Mouse (Mus musculus) spleen, adult 2 months (tissue): Measurements from ENCODE around the gene Slc35b4. TPM values are rescaled to one million over a fixed set of nuclear protein-coding genes. Genes with fewer than 3 reads are reported as not detected.

Source experiments
- DNase-seq, 2 experiments: peaks; one replicate each; pipeline versions ENCODE4 v3.0.0 to v3.0.0-alpha.2; 2012 to 2021; ENCODE audit warnings: low spot score in 2 of 2, low read depth in 1 of 2
- H3K27ac ChIP-seq: fragments of 200-500 bp; 2 replicates; pipeline ENCODE4 v1.5.1; 2012; ENCODE audit warnings: low read length, inconsistent platforms; ENCODE audit not compliant: insufficient read depth
- H3K27me3 ChIP-seq: fragments of 200-500 bp; 2 replicates; pipeline ENCODE4 v1.6.1; 2012; ENCODE audit warnings: mild to moderate bottlenecking, moderate library complexity, low read length, inconsistent platforms; ENCODE audit not compliant: control insufficient read depth, insufficient read depth
- H3K36me3 ChIP-seq: fragments of 200-500 bp; 2 replicates; pipeline ENCODE4 v1.6.1; 2012; ENCODE audit warnings: mild to moderate bottlenecking, low read length, inconsistent platforms; ENCODE audit not compliant: control insufficient read depth, insufficient read depth
- H3K4me1 ChIP-seq: fragments of 200-500 bp; 2 replicates; pipeline ENCODE4 v1.6.1; 2011; ENCODE audit warnings: inconsistent platforms; ENCODE audit not compliant: control insufficient read depth, insufficient read depth, insufficient read length
- H3K4me3 ChIP-seq: fragments of 200-500 bp; 2 replicates; pipeline ENCODE4 v1.5.1; 2011; ENCODE audit warnings: mild to moderate bottlenecking, inconsistent platforms; ENCODE audit not compliant: insufficient read depth, insufficient read length; ENCODE audit errors: extremely low read depth
- CTCF ChIP-seq: fragments of 200-500 bp; IDR thresholded peaks from 2 replicates; pipeline ENCODE4 v1.5.1; 2011; ENCODE audit warnings: mild to moderate bottlenecking, inconsistent platforms; ENCODE audit not compliant: insufficient read depth, insufficient read length, insufficient replicate concordance; ENCODE audit errors: extremely low read depth
- POLR2A ChIP-seq: fragments of 200-500 bp; IDR thresholded peaks from 2 replicates; pipeline ENCODE4 v1.6.1; 2011; ENCODE audit warnings: low read depth, low read length, inconsistent platforms
- WGBS: fragments of 180-500 bp; shearing (Covaris S2); methylation state at CpG from one replicate; pipeline ENCODE4 v1.1.7; 2018; 5-methylcytosine and 5-hydroxymethylcytosine counted together
- polyA plus RNA-seq: library from polyadenylated mRNA; depleted of rRNA; stranded (reverse); fragments of >200 nt; gene quantifications from 2 replicates; pipeline ENCODE4 v1.2.3, GENCODE M21; 2012

Slc35b4 gene
- polyA plus RNA-seq, 1 experiment: 11.5 TPM

GRCm38 (mm10) chr6:34149821-34150220, 27.1 kb downstream of the Slc35b4 start:
- H3K4me3 ChIP-seq: no peak overlapping the region
- no peaks in the 10 kb centered on the region for H3K36me3 ChIP-seq
- WGBS: 58% methylated on average over 1 of the region's 1 CpGs
- DNase-seq: no peak
- H3K4me1 ChIP-seq: no peaks in the 10 kb centered on the region
- TF ChIP-seq POLR2A (no peak), CTCF (no peak)
- no peaks in the 10 kb centered on the region for H3K27me3 ChIP-seq
- H3K27ac ChIP-seq: no peak overlapping the region

GRCm38 (mm10) chr6:34149066-34149465, 27.8 kb downstream of the Slc35b4 start:
- TF ChIP-seq CTCF (no peak), POLR2A (no peak)
- 89% methylated on average over 9 of the region's 9 CpGs for WGBS
- H3K4me1 ChIP-seq: no peaks in the 10 kb centered on the region

GRCm38 (mm10) chr6:34148639-34149038, 28.3 kb downstream of the Slc35b4 start:
- Histone ChIP-seq H3K4me3 (no peak overlapping the region), H3K36me3 (no peaks in the 10 kb centered on the region), H3K27me3 (no peaks in the 10 kb centered on the region), H3K27ac (no peak overlapping the region), H3K4me1 (no peaks in the 10 kb centered on the region)
- 88% methylated on average over 7 of the region's 7 CpGs for WGBS
- no peak for DNase-seq
- TF ChIP-seq CTCF: no peak
- TF ChIP-seq POLR2A: no peak

More at GRCm38 (mm10) chr6:34149066-34149465, 27.8 kb downstream of the Slc35b4 start:
- Histone ChIP-seq H3K27me3 (no peaks in the 10 kb centered on the region), H3K27ac (no peak overlapping the region), H3K4me3 (no peak overlapping the region), H3K36me3 (no peaks in the 10 kb centered on the region)
- no peak for DNase-seq

GRCm38 (mm10) chr6:34148021-34148420, 28.9 kb downstream of the Slc35b4 start:
- no peaks in the 10 kb centered on the region for H3K4me1 ChIP-seq
- no peak for DNase-seq
- no peak for TF ChIP-seq CTCF
- TF ChIP-seq POLR2A: no peak
- no peak overlapping the region for H3K4me3 ChIP-seq
- no peaks in the 10 kb centered on the region for H3K27me3 ChIP-seq
- H3K27ac ChIP-seq: no peak overlapping the region
- 96% methylated on average over 3 of the region's 3 CpGs for WGBS
- H3K36me3 ChIP-seq: no peaks in the 10 kb centered on the region

- no peak for DNase-seq
- no peak for TF ChIP-seq POLR2A
- TF ChIP-seq CTCF: no peak
- H3K27ac ChIP-seq: no peak overlapping the region; the same call in 1 of the 2 replicates
- WGBS: 83% methylated on average over 6 of the region's 6 CpGs
- H3K4me3 ChIP-seq: no peak overlapping the region
- no peaks in the 10 kb centered on the region for H3K27me3 ChIP-seq
- H3K4me1 ChIP-seq: no peaks in the 10 kb centered on the region
- H3K36me3 ChIP-seq: no peaks in the 10 kb centered on the region
Observed at GRCm38 (mm10) chr6:34146042-34146441, 30.9 kb downstream of the Slc35b4 start.

GRCm38 (mm10) chr6:34142931-34143330, 34.0 kb downstream of the Slc35b4 start:
- Histone ChIP-seq H3K4me3 (no peak overlapping the region), H3K36me3 (no peaks in the 10 kb centered on the region), H3K4me1 (no peaks in the 10 kb centered on the region), H3K27ac (no peak overlapping the region), H3K27me3 (no peaks in the 10 kb centered on the region)
- 93% methylated on average over 11 of the region's 11 CpGs for WGBS
- no peak for DNase-seq
- TF ChIP-seq CTCF (no peak), POLR2A (no peak)

- TF ChIP-seq POLR2A (no peak), CTCF (no peak)
- Histone ChIP-seq H3K4me1 (no peaks in the 10 kb centered on the region), H3K36me3 (no peaks in the 10 kb centered on the region), H3K27ac (no peak overlapping the region), H3K27me3 (no peaks in the 10 kb centered on the region), H3K4me3 (no peak overlapping the region)
- no peak for DNase-seq
- WGBS: 86% methylated on average over 3 of the region's 3 CpGs
Observed at GRCm38 (mm10) chr6:34138366-34138765, 38.5 kb downstream of the Slc35b4 start.
